Mouse (Mus musculus) embryonic fibroblast, embryonic 13.5 days (primary cell): ENCODE results near the gene Gm49391.
"Not testable (repeated sequence)": the region's sequence is repeated elsewhere in the genome, so short reads cannot be mapped to it uniquely, and the experiment has no call there.

Source experiments
- CTCF ChIP-seq: IDR thresholded peaks from 2 replicates; pipeline ENCODE4 v1.5.1; 2011; ENCODE audit warnings: mild to moderate bottlenecking, control low read depth, low read length, moderate library complexity, borderline replicate concordance; ENCODE audit not compliant: insufficient read depth
- POLR2A ChIP-seq: IDR thresholded peaks from 2 replicates; pipeline ENCODE4 v1.6.1; 2011; ENCODE audit warnings: low read depth, mild to moderate bottlenecking, control low read depth, low read length, moderate library complexity

- TF ChIP-seq POLR2A, CTCF: not testable (repeated sequence)
These were observed 881 bp downstream of the Gm49391 start, which contains the start of gene Gm49393 for GRCm38 (mm10) chr13:60935490-60935889.
